ENCODE assay signal across 25 mouse cellular contexts in the genomic region with DNA sequence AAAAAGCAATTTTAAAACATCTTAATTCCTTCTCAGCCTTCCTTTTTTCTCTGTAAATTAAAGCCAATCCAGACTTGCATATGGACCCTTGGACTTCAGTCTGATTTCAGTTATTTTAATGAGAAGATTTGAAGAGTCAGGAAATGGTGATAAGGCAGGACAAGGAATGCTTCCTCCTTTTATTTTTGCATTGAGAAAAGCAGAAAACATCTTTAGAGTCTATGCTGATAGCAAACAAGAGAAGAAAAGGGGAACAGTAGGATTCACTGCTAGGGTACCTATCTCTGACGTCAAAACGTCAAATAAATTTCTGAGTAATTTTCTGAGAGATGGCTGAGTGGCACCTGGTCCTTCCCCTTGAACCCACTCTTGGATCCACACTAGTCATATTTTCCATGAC.
DNase-seq lines count a peak whose midpoint lies in the region; ATAC-seq lines count a peak whose summit lies in the region.
"Had no signal": no experiment of that assay in that cellular context is flagged by ENCODE, and none has a peak within 500 bp of the region (broad histone marks: within the 10 kb centered on the region; RNA-seq: fewer than 3 reads in every experiment).

No protein-coding gene starts in this region.

- H3K36me3 ChIP-seq in midbrain, embryonic 11.5 days (ENCODE audit: control insufficient read depth, insufficient read depth, low read length), result no peaks in the 10 kb centered on the region
- H3K36me3 ChIP-seq in midbrain, embryonic 16.5 days (ENCODE audit: control insufficient read depth, insufficient read depth, low read length), result no peaks in the 10 kb centered on the region
- H3K36me3 ChIP-seq: embryonic facial prominence, embryonic 10.5 days; embryonic facial prominence, embryonic 12.5 days; forebrain, embryonic 10.5 days; forebrain, embryonic 12.5 days; G1E had no signal

- 97% methylated on average over 2 of the region's 2 CpGs for WGBS in midbrain, embryonic 11.5 days
- 88% methylated on average over 2 of the region's 2 CpGs for WGBS in midbrain, embryonic 16.5 days

- H3K27ac ChIP-seq in midbrain, embryonic 11.5 days (ENCODE audit: low read depth, low read length), result no peak overlapping the region
- no peak overlapping the region for H3K27ac ChIP-seq in midbrain, embryonic 16.5 days (ENCODE audit: low read length)
- H3K27ac ChIP-seq: embryonic facial prominence, embryonic 10.5 days; embryonic facial prominence, embryonic 12.5 days; forebrain, embryonic 10.5 days; forebrain, embryonic 12.5 days had no signal

- H3K9me3 ChIP-seq in midbrain, embryonic 11.5 days (ENCODE audit: control insufficient read depth, low read length), result no peaks in the 10 kb centered on the region
- no peaks in the 10 kb centered on the region for H3K9me3 ChIP-seq in midbrain, embryonic 16.5 days (replicated peaks; ENCODE audit: control insufficient read depth, low read length, poor library complexity, severe bottlenecking)
- H3K9me3 ChIP-seq: embryonic facial prominence, embryonic 10.5 days; embryonic facial prominence, embryonic 12.5 days; forebrain, embryonic 10.5 days; forebrain, embryonic 12.5 days had no signal

- H3K4me3 ChIP-seq in midbrain, embryonic 11.5 days (ENCODE audit: low read depth, low read length), result no peak overlapping the region
- H3K4me3 ChIP-seq in midbrain, embryonic 16.5 days (ENCODE audit: low read depth, low read length), result no peak overlapping the region
- H3K4me3 ChIP-seq: embryonic facial prominence, embryonic 10.5 days; embryonic facial prominence, embryonic 12.5 days; forebrain, embryonic 10.5 days; forebrain, embryonic 12.5 days had no signal

- no peaks in the 10 kb centered on the region for H3K27me3 ChIP-seq in midbrain, embryonic 11.5 days (ENCODE audit: control insufficient read depth, insufficient read depth, low read length)
- no peaks in the 10 kb centered on the region for H3K27me3 ChIP-seq in midbrain, embryonic 16.5 days (ENCODE audit: control insufficient read depth, insufficient read depth, low read depth, low read length)
- H3K27me3 ChIP-seq: CH12.LX; embryonic facial prominence, embryonic 12.5 days; forebrain, embryonic 12.5 days; Patski had no signal

- peak; percentile 57 for DNase-seq in midbrain, embryonic 11.5 days (ENCODE audit: low spot score, missing footprints)
- no peak for DNase-seq in gastrocnemius, adult 8-10 months (ENCODE audit: low spot score in 2 of 2)
- DNase-seq: adrenal gland, adult 8-10 months; adrenal gland, postnatal 14 days; adrenal gland, postnatal 36 days; B cell, adult 2 months; cerebellum, adult 11-12 months; cerebellum, adult 2 months; cerebellum, adult 9-10 months; cerebellum, postnatal 14 days; cerebellum, postnatal 36 days had no signal

- no peaks in the 10 kb centered on the region for H3K4me1 ChIP-seq in midbrain, embryonic 11.5 days (ENCODE audit: control insufficient read depth, insufficient read depth, low read length)
- no peaks in the 10 kb centered on the region for H3K4me1 ChIP-seq in midbrain, embryonic 16.5 days (ENCODE audit: control insufficient read depth, insufficient read depth, low read length)
- H3K4me1 ChIP-seq: embryonic facial prominence, embryonic 10.5 days; embryonic facial prominence, embryonic 12.5 days; forebrain, embryonic 10.5 days; forebrain, embryonic 12.5 days had no signal

- ATAC-seq in midbrain, embryonic 11.5 days (ENCODE audit: low FRiP score), result no peak
- no peak for ATAC-seq in midbrain, embryonic 16.5 days
- ATAC-seq in common myeloid progenitor, adult 5-6 weeks (replicated peaks; ENCODE audit: low read depth, poor library complexity, severe bottlenecking), result 0 out of 2 replicates have a peak, but pooled peaks have one; percentile 36
- ATAC-seq in erythroid progenitor cell, adult 5-6 weeks (replicated peaks; ENCODE audit: low FRiP score, poor library complexity, severe bottlenecking), result no peak
- ATAC-seq: activated CD4-positive, CD25-positive, alpha-beta regulatory T cell, adult 4 months; CD4-positive, CD25-positive, alpha-beta regulatory T cell, adult 4 months; forebrain, embryonic 14.5 days; forebrain, embryonic 16.5 days; Patski had no signal

- no peak overlapping the region for H3K4me2 ChIP-seq in midbrain, embryonic 11.5 days
- no peak overlapping the region for H3K4me2 ChIP-seq in midbrain, embryonic 16.5 days (ENCODE audit: low read length)
- H3K4me2 ChIP-seq: embryonic facial prominence, embryonic 12.5 days; forebrain, embryonic 12.5 days had no signal

- H3K9ac ChIP-seq in midbrain, embryonic 11.5 days (ENCODE audit: low read length), result no peak overlapping the region
- no peak overlapping the region for H3K9ac ChIP-seq in midbrain, embryonic 16.5 days (ENCODE audit: low read depth, low read length)
- H3K9ac ChIP-seq: embryonic facial prominence, embryonic 12.5 days; forebrain, embryonic 12.5 days had no signal
